Mouse (Mus musculus): ENCODE results near the gene Gm10638.

Gm10638 gene

DNA sequence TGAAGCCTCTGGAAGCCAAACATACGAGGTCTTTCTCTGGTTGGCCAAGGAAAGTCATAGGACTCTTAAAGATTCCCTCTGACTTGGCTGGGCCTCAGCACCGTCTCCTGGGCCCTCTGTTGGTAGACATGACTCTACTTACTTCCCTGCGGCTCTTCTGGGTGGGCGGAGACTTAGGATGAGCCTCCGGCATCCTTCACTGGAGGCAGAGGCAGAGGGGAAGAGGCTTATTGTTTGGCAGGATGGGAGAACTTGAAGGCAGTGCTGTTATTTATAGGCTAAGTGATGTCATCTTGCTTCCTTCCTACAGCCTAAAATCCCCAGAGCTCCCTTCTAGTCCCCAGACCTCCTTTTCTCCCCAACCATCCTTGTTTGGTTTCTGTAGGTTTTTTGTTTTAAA lies 41.0 kb downstream of the Gm10638 start:
- no peak for DNase-seq (ENCODE audit: low spot score in 2 of 2)

DNA sequence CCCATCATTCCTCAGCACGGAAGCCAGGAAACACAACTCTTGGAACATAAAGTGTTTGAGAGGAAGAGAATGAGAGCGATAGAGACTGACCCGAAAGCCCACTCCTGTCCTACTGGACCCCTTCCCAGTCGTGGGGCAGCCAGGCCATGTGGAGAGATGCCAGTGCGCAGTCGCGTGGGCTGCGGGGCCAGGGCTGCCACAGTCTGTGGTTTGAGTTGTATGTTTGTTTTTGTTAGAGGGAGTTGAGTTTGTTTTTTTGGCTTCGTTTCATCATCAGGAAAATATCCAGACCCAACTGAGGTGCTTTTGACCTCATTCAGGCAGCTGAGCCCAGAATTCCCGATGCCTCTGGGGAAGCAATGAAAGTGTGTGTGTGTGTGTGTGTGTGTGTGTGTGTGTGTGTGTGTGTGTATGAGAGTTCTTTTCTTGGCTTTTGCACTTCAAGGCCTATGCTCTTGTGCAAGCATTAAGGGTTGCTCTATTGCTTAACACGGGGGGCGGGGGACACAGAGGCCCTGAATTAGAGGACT lies 42.5 kb downstream of the Gm10638 start:
- no peak for DNase-seq (ENCODE audit: low spot score in 2 of 2)

DNA sequence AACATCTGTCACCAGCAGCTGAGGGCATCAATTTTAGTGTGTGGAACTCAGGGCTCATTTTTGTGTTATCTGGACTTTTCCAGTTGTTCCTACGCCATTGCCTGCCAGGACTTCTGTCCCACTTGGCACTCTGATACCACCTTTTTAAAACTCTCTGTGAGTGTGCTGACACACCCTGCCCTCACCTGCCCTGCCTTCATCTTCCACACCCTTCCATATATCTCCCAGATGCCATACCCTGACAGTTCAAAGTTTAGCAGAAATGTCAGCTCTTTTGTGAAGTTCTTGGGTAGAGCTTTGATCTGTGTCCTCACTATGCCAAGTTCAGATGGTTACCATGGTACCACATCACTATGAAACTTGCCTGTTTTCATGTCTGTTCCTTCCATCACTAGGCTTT lies 44.1 kb downstream of the Gm10638 start:
- no peak for DNase-seq (ENCODE audit: low spot score in 2 of 2)

DNA sequence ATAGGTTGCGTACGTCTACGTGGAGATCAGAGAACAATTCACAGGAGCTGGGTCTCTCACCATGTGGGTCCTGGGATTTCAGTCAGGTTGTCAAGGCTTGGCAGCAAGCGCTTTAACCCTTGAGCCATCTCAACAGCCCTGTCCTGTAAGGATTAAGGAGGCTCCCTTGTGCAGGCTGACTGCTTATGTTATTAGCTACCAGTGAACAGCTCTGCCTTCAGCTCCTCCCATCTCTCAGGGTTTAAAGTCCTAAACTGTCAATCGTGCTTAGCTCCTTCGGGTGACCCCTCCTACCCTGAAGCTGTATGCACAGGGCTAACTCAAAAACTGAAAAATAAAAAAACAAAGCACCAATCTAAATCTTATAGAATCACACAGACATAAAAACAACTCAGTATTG lies 46.0 kb downstream of the Gm10638 start:
- no peak for DNase-seq (ENCODE audit: low spot score in 2 of 2)

DNA sequence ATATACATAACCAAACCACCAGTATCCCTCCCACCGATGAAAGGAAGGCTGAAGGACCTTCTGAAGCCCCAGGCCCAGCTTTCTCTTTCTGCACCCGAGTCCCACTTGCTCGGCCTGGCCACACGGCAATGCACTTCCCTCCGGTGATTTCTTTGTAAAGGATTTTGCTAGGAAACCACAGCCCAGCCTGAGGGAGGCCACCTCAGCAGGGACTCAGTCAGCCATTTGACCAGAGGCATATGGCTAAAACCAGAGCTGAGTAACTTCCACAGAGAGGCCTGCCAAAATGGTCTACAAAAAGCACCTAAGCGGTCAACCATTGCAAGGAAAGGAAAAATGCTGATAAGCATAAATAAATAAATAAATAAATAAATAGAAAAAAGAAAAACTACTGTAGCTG lies 49.2 kb downstream of the Gm10638 start:
- no peak for DNase-seq (ENCODE audit: low spot score in 2 of 2)

Data from thymus, postnatal 10 days (tissue).